In genomic region chr12:106293117-106293516, GRCm38 (mm10) we compare ENCODE assay signal across 14 mouse cellular contexts.
DNase-seq lines count a peak whose midpoint lies in the region; TF ChIP-seq lines count a peak whose summit lies in the region.
"Had no signal": no experiment of that assay in that cellular context is flagged by ENCODE, and none has a peak within 500 bp of the region (broad histone marks: within the 10 kb centered on the region; RNA-seq: fewer than 3 reads in every experiment).

No protein-coding gene starts in this region.

- no peak for DNase-seq in layer of hippocampus, adult 2 months (ENCODE audit: low spot score in 2 of 2)
- no peak for DNase-seq in layer of hippocampus, adult 8-10 months (ENCODE audit: low spot score in 2 of 2)
- DNase-seq in spleen, adult 2 months (ENCODE audit: low read depth in 1 of 2, low spot score in 2 of 2), result no peak
- DNase-seq in spleen, adult 12 weeks (ENCODE audit: low spot score), result no peak
- DNase-seq in thymus, postnatal 4 days, result peak; percentile 70
- DNase-seq in embryo, embryonic 11 days, result no peak
- DNase-seq: adrenal gland, postnatal 25 days; lung, postnatal 10 days; right cerebral cortex, adult 18-20 months; spleen, adult 18-20 months had no signal

- H3K27ac ChIP-seq in layer of hippocampus, adult 2 months, result no peak overlapping the region
- H3K27ac ChIP-seq in spleen, adult 2 months (ENCODE audit: insufficient read depth, low read length), result no peak overlapping the region
- no peak overlapping the region for H3K27ac ChIP-seq in cortical plate, adult 2 months (ENCODE audit: insufficient read depth, low read length)
- H3K27ac ChIP-seq: forebrain, embryonic 10.5 days had no signal

- WGBS in spleen, adult 2 months, result 52% methylated on average over 5 of the region's 5 CpGs

- H3K4me3 ChIP-seq in layer of hippocampus, adult 2 months, result no peak overlapping the region
- no peak overlapping the region for H3K4me3 ChIP-seq in spleen, adult 2 months (ENCODE audit: extremely low read depth, insufficient read depth, insufficient read length)
- no peak overlapping the region for H3K4me3 ChIP-seq in cortical plate, adult 2 months (ENCODE audit: insufficient read depth, low read length)
- H3K4me3 ChIP-seq: forebrain, embryonic 10.5 days; myocyte had no signal

- H3K27me3 ChIP-seq in spleen, adult 2 months (ENCODE audit: control insufficient read depth, insufficient read depth, low read length), result no peaks in the 10 kb centered on the region
- H3K27me3 ChIP-seq: CH12.LX had no signal

- H3K4me1 ChIP-seq in spleen, adult 2 months (ENCODE audit: control insufficient read depth, insufficient read depth, insufficient read length), result no peaks in the 10 kb centered on the region
- no peaks in the 10 kb centered on the region for H3K4me1 ChIP-seq in cortical plate, adult 2 months (ENCODE audit: control insufficient read depth, insufficient read depth, low read length)
- H3K4me1 ChIP-seq: forebrain, embryonic 10.5 days had no signal

- TF ChIP-seq CTCF in layer of hippocampus, adult 2 months (conservative IDR thresholded peaks at IDR 0.05), result peak; percentile 40
- peak; percentile 30; the same call in 1 of the 2 replicates for TF ChIP-seq CTCF in spleen, adult 2 months (IDR thresholded peaks at IDR 0.05; ENCODE audit: extremely low read depth, insufficient read depth, insufficient read length, insufficient replicate concordance)
- TF ChIP-seq CTCF in cortical plate, adult 2 months (IDR thresholded peaks at IDR 0.05; ENCODE audit: extremely low read depth, insufficient read depth, low read length), result peak; percentile 42

- TF ChIP-seq POLR2A in spleen, adult 2 months (IDR thresholded peaks at IDR 0.05; ENCODE audit: low read depth, low read length), result no peak
- TF ChIP-seq POLR2A in cortical plate, adult 2 months (IDR thresholded peaks at IDR 0.05; ENCODE audit: extremely low read depth, insufficient read depth, low read length), result no peak

- H3K36me3 ChIP-seq in spleen, adult 2 months (ENCODE audit: control insufficient read depth, insufficient read depth, low read length), result no peaks in the 10 kb centered on the region
- H3K36me3 ChIP-seq: forebrain, embryonic 10.5 days had no signal
